20 mouse cellular contexts compared by ENCODE assay signal in the genomic region with DNA sequence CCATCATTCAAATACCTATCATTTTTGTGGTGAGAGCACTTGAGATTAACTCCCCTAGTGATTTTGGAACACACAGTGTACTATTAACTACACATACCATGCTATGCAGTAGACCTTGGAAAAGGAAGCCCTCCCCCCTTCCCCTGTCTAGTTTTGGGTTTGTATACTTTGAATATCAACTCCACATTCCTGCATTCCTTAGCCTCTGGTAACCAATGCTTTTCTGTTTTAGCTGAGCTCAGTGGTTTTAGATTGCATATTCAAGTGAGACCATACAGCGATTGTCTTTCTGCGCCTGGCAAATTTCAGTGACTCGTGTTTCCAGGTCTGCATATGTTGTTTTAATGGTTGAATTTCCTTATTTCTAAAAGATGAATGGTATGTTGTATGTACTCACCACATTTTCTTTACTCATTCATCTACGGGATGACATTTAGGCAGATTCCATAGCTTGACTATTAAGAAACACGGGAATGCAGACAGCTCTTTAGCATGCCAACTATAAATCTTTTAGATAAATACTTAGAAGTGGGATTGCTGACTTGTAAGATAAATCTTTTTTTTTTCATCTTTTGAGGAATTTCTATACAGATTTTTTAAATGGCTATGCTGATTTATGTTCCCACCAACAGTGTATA.
DNase-seq lines count a peak whose midpoint lies in the region; ATAC-seq and TF ChIP-seq lines count a peak whose summit lies in the region.
"Had no signal": no experiment of that assay in that cellular context is flagged by ENCODE, and none has a peak within 500 bp of the region (broad histone marks: within the 10 kb centered on the region; RNA-seq: fewer than 3 reads in every experiment).

No protein-coding gene starts in this region.

- no peak for TF ChIP-seq POLR2A in lung, adult 2 months (IDR thresholded peaks at IDR 0.05; ENCODE audit: borderline replicate concordance, extremely low read depth, low read depth, low read length)

- H3K4me3 ChIP-seq in hindbrain, embryonic 11.5 days (ENCODE audit: low read depth, low read length), result no peak overlapping the region
- no peak overlapping the region for H3K4me3 ChIP-seq in hindbrain, postnatal 0 days (ENCODE audit: low read length)
- H3K4me3 ChIP-seq in lung, postnatal 0 days (ENCODE audit: low read depth, low read length), result no peak overlapping the region
- no peak overlapping the region for H3K4me3 ChIP-seq in lung, adult 2 months (replicated peaks; ENCODE audit: extremely low read depth, low read depth, low read length)
- no peak overlapping the region for H3K4me3 ChIP-seq in embryonic facial prominence, embryonic 15.5 days (replicated peaks)
- H3K4me3 ChIP-seq: forebrain, embryonic 10.5 days; heart, adult 2 months; hindbrain, embryonic 15.5 days; midbrain, embryonic 15.5 days had no signal

- no peak for TF ChIP-seq CTCF in hindbrain, postnatal 0 days (IDR thresholded peaks at IDR 0.05; ENCODE audit: low read depth)
- TF ChIP-seq CTCF in lung, postnatal 0 days (IDR thresholded peaks at IDR 0.05), result no peak
- TF ChIP-seq CTCF in lung, adult 2 months (IDR thresholded peaks at IDR 0.05; ENCODE audit: insufficient read depth, low read length), result no peak

- no peak for TF ChIP-seq EP300 in lung, postnatal 0 days (IDR thresholded peaks at IDR 0.05)

- ATAC-seq in hindbrain, embryonic 11.5 days (ENCODE audit: low FRiP score), result no peak
- no peak for ATAC-seq in hindbrain, postnatal 0 days
- ATAC-seq in lung, postnatal 0 days, result no peak
- peak; percentile 80 for ATAC-seq in embryonic facial prominence, embryonic 15.5 days (ENCODE audit: insufficient number of reproducible peaks, low FRiP score, low TSS enrichment, low read depth)
- ATAC-seq: activated CD4-positive, CD25-positive, alpha-beta regulatory T cell, adult 4 months; midbrain, embryonic 15.5 days had no signal

- H3K4me1 ChIP-seq in hindbrain, embryonic 11.5 days (replicated peaks; ENCODE audit: control insufficient read depth, insufficient read depth, low read length), result no peaks in the 10 kb centered on the region
- no peaks in the 10 kb centered on the region for H3K4me1 ChIP-seq in hindbrain, postnatal 0 days (ENCODE audit: insufficient read depth, low read length)
- H3K4me1 ChIP-seq in lung, postnatal 0 days (ENCODE audit: insufficient read depth, low read depth, low read length), result no peaks in the 10 kb centered on the region
- H3K4me1 ChIP-seq in lung, adult 2 months (ENCODE audit: control insufficient read depth, insufficient read depth, low read length), result no peaks in the 10 kb centered on the region
- H3K4me1 ChIP-seq in embryonic facial prominence, embryonic 15.5 days, result peaks cover 4% of the 10 kb centered on the region; the same call in 1 of the 2 replicates
- H3K4me1 ChIP-seq: forebrain, embryonic 10.5 days; hindbrain, embryonic 15.5 days; midbrain, embryonic 15.5 days had no signal

- WGBS in hindbrain, embryonic 11.5 days, result 75% methylated on average over 5 of the region's 5 CpGs
- WGBS in hindbrain, postnatal 0 days, result 72% methylated on average over 5 of the region's 5 CpGs
- WGBS in lung, postnatal 0 days, result 24% methylated on average over 5 of the region's 5 CpGs
- WGBS in lung, adult 2 months, result 43% methylated on average over 5 of the region's 5 CpGs
- WGBS in embryonic facial prominence, embryonic 15.5 days, result 20% methylated on average over 5 of the region's 5 CpGs

- no peak overlapping the region for H3K27ac ChIP-seq in hindbrain, embryonic 11.5 days (ENCODE audit: low read depth, low read length)
- no peak overlapping the region for H3K27ac ChIP-seq in hindbrain, postnatal 0 days
- H3K27ac ChIP-seq in lung, postnatal 0 days (ENCODE audit: low read length), result no peak overlapping the region
- H3K27ac ChIP-seq in embryonic facial prominence, embryonic 15.5 days (replicated peaks), result peak overlapping the region; percentile 39; the same call in 1 of the 2 replicates
- H3K27ac ChIP-seq: heart, adult 2 months; hindbrain, embryonic 15.5 days; macrophage; midbrain, embryonic 15.5 days had no signal

- H3K27me3 ChIP-seq in hindbrain, embryonic 11.5 days (ENCODE audit: control insufficient read depth, insufficient read depth, low read length), result no peaks in the 10 kb centered on the region
- H3K27me3 ChIP-seq in hindbrain, postnatal 0 days (ENCODE audit: insufficient read depth, low read length), result no peaks in the 10 kb centered on the region
- H3K27me3 ChIP-seq in lung, postnatal 0 days (replicated peaks; ENCODE audit: insufficient read depth, low read length), result no peaks in the 10 kb centered on the region
- H3K27me3 ChIP-seq in embryonic facial prominence, embryonic 15.5 days, result no peaks in the 10 kb centered on the region
- H3K27me3 ChIP-seq: hindbrain, embryonic 15.5 days; midbrain, embryonic 15.5 days had no signal

- no peak overlapping the region for H3K4me2 ChIP-seq in hindbrain, embryonic 11.5 days (replicated peaks; ENCODE audit: low read depth, low read length)
- no peak overlapping the region for H3K4me2 ChIP-seq in hindbrain, postnatal 0 days (ENCODE audit: low read depth, low read length)
- no peak overlapping the region for H3K4me2 ChIP-seq in lung, postnatal 0 days (replicated peaks; ENCODE audit: low read depth, low read length)
- no peak overlapping the region for H3K4me2 ChIP-seq in embryonic facial prominence, embryonic 15.5 days (replicated peaks)
- H3K4me2 ChIP-seq: hindbrain, embryonic 15.5 days; liver, embryonic 11.5 days; midbrain, embryonic 15.5 days had no signal

- H3K9me3 ChIP-seq in hindbrain, embryonic 11.5 days (ENCODE audit: control insufficient read depth, low read length), result no peaks in the 10 kb centered on the region
- H3K9me3 ChIP-seq in hindbrain, postnatal 0 days (ENCODE audit: low read length), result no peaks in the 10 kb centered on the region
- no peaks in the 10 kb centered on the region for H3K9me3 ChIP-seq in lung, postnatal 0 days (ENCODE audit: low read length)
- no peaks in the 10 kb centered on the region for H3K9me3 ChIP-seq in embryonic facial prominence, embryonic 15.5 days (replicated peaks)
- H3K9me3 ChIP-seq: forebrain, embryonic 10.5 days; hindbrain, embryonic 15.5 days; midbrain, embryonic 15.5 days had no signal

- no peaks in the 10 kb centered on the region for H3K36me3 ChIP-seq in hindbrain, embryonic 11.5 days (ENCODE audit: control insufficient read depth, insufficient read depth, low read length)
- H3K36me3 ChIP-seq in hindbrain, postnatal 0 days (ENCODE audit: insufficient read depth, low read length), result no peaks in the 10 kb centered on the region
- no peaks in the 10 kb centered on the region for H3K36me3 ChIP-seq in lung, postnatal 0 days (ENCODE audit: insufficient read depth, low read length)
- H3K36me3 ChIP-seq in embryonic facial prominence, embryonic 15.5 days, result no peaks in the 10 kb centered on the region
- H3K36me3 ChIP-seq: forebrain, embryonic 10.5 days; hindbrain, embryonic 15.5 days; midbrain, embryonic 15.5 days had no signal

- H3K9ac ChIP-seq in hindbrain, embryonic 11.5 days (ENCODE audit: low read depth, low read length), result no peak overlapping the region
- no peak overlapping the region for H3K9ac ChIP-seq in hindbrain, postnatal 0 days (replicated peaks; ENCODE audit: low read length)
- no peak overlapping the region for H3K9ac ChIP-seq in lung, postnatal 0 days (replicated peaks; ENCODE audit: low read depth)
- H3K9ac ChIP-seq in embryonic facial prominence, embryonic 15.5 days, result no peak overlapping the region
- H3K9ac ChIP-seq: hindbrain, embryonic 15.5 days; midbrain, embryonic 15.5 days had no signal

- DNase-seq in hindbrain, embryonic 11.5 days (ENCODE audit: low spot score), result peak; percentile 13
- DNase-seq in hindbrain, postnatal 0 days (ENCODE audit: low spot score), result no peak
- DNase-seq in lung, postnatal 0 days (ENCODE audit: low spot score), result peak; percentile 18
- no peak for DNase-seq in lung, adult 2 months
- peak; percentile 29 for DNase-seq in yolk sac, embryonic 10.5 days (ENCODE audit: low spot score)
- DNase-seq in frontal cortex, postnatal 25 days (ENCODE audit: low spot score in 2 of 2), result no peak
- DNase-seq in ovary, postnatal 14 days (ENCODE audit: low spot score), result no peak
- DNase-seq: B cell, adult 2 months; cerebellum, postnatal 36 days; heart, adult 2 months; heart, postnatal 10 days; kidney, postnatal 25 days; layer of hippocampus, postnatal 36 days had no signal

Comparison
In these comparisons a context has a peak if more than half of its experiments do, and no peak if none do; other contexts are left out.
1. DNase-seq: peak in hindbrain, embryonic 11.5 days (single experiment), lung, postnatal 0 days (single experiment) and yolk sac, embryonic 10.5 days (single experiment); none in hindbrain, postnatal 0 days (single experiment), lung, adult 2 months (single experiment), frontal cortex, postnatal 25 days (0 of 2) and ovary, postnatal 14 days (single experiment).